Mouse (Mus musculus) liver, embryonic 18 days (tissue): ENCODE results near the gene Tnr. TPM values are rescaled to one million over a fixed set of nuclear protein-coding genes. Genes with fewer than 3 reads are reported as not detected.

Experiments
- polyA plus RNA-seq: library from polyadenylated mRNA; depleted of rRNA; stranded (reverse); fragments of >200 nt; gene quantifications from 2 replicates; pipeline ENCODE4 v1.2.3, GENCODE M21; 2012; rRNA removed

Tnr gene
- under 0.01 and 0.01 TPM in 2 replicates for polyA plus RNA-seq

DNA sequence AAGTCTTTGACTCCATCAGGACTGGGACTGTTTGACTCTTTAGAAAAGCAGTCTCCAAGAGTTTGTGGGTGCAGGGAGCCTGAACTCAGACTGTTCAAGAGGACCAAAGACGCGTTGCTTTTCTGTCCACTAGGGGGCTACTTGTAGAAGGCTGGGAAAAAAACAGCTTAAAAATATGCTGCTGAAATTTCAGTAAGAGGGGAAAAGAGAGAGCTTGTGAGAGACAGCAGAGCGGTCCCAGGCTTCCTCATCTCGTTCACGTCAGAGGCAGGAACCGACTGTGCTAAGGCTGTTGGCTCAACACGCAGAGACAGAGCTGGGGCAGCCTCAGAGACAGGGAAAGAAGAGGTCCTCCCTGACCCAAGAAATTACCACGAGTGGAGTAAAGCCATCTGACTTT, at the start of gene Tnr:
Tnr (plus strand) TSS at position 192 of the 400 bp plus-strand sequence.

